Mouse (Mus musculus): ENCODE results near the gene Olfr477. TPM values are rescaled to one million over a fixed set of nuclear protein-coding genes. Genes with fewer than 3 reads are reported as not detected.

Olfr477 gene
- not detected for polyA plus RNA-seq (2017; shearing (Covaris generic))

GRCm38 (mm10) chr7:107986393-107986792 is at the start of gene Olfr477:
Gene Olfr477 (plus strand): TSS chr7:107986693.

GRCm38 (mm10) chr7:107954343-107954742 is 32.1 kb upstream of the Olfr477 start, which contains the start of gene Olfr474:
Gene Olfr474 (plus strand): TSS chr7:107954643.

GRCm38 (mm10) chr7:107964503-107964902 is 22.0 kb upstream of the Olfr477 start, which contains the start of gene Olfr476:
Gene Olfr476 (plus strand): TSS chr7:107964803.

GRCm38 (mm10) chr7:108033889-108034288 is 47.4 kb downstream of the Olfr477 start, which contains the start of gene Olfr478:
Gene Olfr478 (minus strand): TSS chr7:108033989.

Other genes starting within 250 kb of the Olfr477 start
- gene Cyb5r2, start 228.7 kb upstream of the Olfr477 start, polyA plus RNA-seq (2017; shearing (Covaris generic)): not detected
- gene Ovch2, start 185.5 kb upstream of the Olfr477 start, polyA plus RNA-seq (2017; shearing (Covaris generic)): not detected
- gene Olfr467, start 174.4 kb upstream of the Olfr477 start, polyA plus RNA-seq (2017; shearing (Covaris generic)): not detected
- not detected for gene Olfr469, start 161.2 kb upstream of the Olfr477 start, polyA plus RNA-seq (2017; shearing (Covaris generic))
- not detected for gene Olfr470, start 139.2 kb upstream of the Olfr477 start, polyA plus RNA-seq (2017; shearing (Covaris generic))
- gene Olfr472, start 88.8 kb upstream of the Olfr477 start, polyA plus RNA-seq (2017; shearing (Covaris generic)): 0.06 TPM
- not detected for gene Olfr473, start 56.2 kb upstream of the Olfr477 start, polyA plus RNA-seq (2017; shearing (Covaris generic))
- not detected for gene Olfr474, start 32.0 kb upstream of the Olfr477 start, polyA plus RNA-seq (2017; shearing (Covaris generic))
- gene Olfr476, start 21.9 kb upstream of the Olfr477 start, polyA plus RNA-seq (2017; shearing (Covaris generic)): not detected
- gene Olfr478, start 47.3 kb downstream of the Olfr477 start, polyA plus RNA-seq (2017; shearing (Covaris generic)): not detected
- not detected for gene Olfr479, start 64.0 kb downstream of the Olfr477 start, polyA plus RNA-seq (2017; shearing (Covaris generic))
- not detected for gene Olfr480, start 80.7 kb downstream of the Olfr477 start, polyA plus RNA-seq (2017; shearing (Covaris generic))
- 0.12 TPM for gene Olfr481, start 93.2 kb downstream of the Olfr477 start, polyA plus RNA-seq (2017; shearing (Covaris generic))
- not detected for gene Olfr482, start 110.9 kb downstream of the Olfr477 start, polyA plus RNA-seq (2017; shearing (Covaris generic))
- not detected for gene Olfr483, start 114.2 kb downstream of the Olfr477 start, polyA plus RNA-seq (2017; shearing (Covaris generic))
- gene Olfr484, start 140.8 kb downstream of the Olfr477 start, polyA plus RNA-seq (2017; shearing (Covaris generic)): 0.04 TPM
- gene Olfr485, start 173.2 kb downstream of the Olfr477 start, polyA plus RNA-seq (2017; shearing (Covaris generic)): not detected
- not detected for gene Olfr486, start 186.0 kb downstream of the Olfr477 start, polyA plus RNA-seq (2017; shearing (Covaris generic))
- gene Olfr487, start 227.9 kb downstream of the Olfr477 start, polyA plus RNA-seq (2017; shearing (Covaris generic)): not detected